Mouse (Mus musculus): ENCODE measurements at regions not wholly inside any gene's neighbourhood (a gene's known extent, or its start where the extent isn't known, plus 50 kb on each side); places are given as distances from the start of the nearest gene placed in this dataset.

DNA sequence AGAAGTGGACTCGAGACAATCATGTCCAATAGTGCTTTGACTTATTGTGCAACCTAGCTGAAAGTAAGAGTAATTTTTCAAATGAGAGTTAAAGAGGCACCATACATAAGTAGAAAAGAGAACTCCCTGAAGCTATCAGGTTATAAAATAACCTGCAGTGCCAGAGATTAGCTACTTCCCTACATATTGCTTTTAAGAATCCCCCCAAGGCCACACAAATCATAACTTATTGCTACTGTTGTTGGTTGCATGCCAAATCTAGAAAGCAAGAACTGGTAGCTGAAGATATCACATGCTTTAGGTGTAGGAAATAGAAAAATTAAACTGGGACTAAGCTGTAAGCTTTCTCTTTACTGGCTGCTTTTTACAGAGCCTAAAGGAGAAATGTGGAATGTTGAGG, 554.3 kb downstream of the Serpinb8 start:
- no peak for TF ChIP-seq CTCF (IDR thresholded peaks at IDR 0.05; ENCODE audit: low read depth, low read length)
- TF ChIP-seq GATA1 (IDR thresholded peaks at IDR 0.05; ENCODE audit: borderline replicate concordance, low read length): no peak
- no peak for TF ChIP-seq TAL1 (conservative IDR thresholded peaks at IDR 0.05; ENCODE audit: low read depth, low read length)
